Mouse (Mus musculus): Measurements from ENCODE around the gene Vmn2r99.

Vmn2r99 gene

DNA sequence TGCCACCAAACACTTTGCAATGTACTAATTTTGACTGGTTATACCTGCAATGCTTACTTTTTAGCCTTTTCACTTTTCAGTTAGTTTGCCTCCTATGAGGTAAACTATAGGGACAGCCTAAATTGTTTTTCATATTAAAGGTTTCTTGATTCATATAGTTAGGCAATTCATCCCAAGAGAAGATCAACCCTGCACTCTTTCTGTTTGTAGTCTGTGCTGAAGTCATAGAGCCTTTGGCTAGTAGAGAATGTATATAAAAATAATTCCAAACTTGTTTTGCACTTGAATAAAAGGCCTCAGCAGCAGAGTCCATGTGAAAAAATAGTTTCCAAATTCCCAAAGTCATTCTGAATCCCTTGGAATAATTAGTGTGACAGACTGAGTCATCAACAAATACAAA lies at the start of gene Vmn2r99:
Gene Vmn2r99 (plus strand): TSS at position 301 of the 400 bp plus-strand sequence.
- no peak for DNase-seq (ENCODE audit: low spot score in 2 of 2)

DNA sequence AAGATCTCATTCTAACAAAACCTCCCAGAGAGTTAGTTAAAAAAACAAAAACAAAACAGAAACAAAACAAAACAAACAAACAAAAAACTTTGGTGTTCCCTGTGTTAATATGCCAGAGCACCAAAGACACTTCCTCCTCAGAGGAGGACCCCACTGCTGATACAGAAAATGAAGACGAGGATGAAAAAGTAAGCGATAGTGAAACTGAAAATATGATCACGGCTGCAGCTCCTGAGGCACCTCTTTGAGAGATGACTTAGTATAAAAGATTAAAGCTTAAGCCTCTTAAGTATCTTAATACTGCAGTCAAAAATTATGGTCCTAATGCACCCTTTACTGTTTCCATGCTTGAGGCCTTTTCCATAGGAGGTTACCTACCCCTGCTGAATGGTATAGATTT lies 75.9 kb downstream of the Vmn2r99 start:
- DNase-seq (ENCODE audit: low spot score in 2 of 2) = no peak

DNA sequence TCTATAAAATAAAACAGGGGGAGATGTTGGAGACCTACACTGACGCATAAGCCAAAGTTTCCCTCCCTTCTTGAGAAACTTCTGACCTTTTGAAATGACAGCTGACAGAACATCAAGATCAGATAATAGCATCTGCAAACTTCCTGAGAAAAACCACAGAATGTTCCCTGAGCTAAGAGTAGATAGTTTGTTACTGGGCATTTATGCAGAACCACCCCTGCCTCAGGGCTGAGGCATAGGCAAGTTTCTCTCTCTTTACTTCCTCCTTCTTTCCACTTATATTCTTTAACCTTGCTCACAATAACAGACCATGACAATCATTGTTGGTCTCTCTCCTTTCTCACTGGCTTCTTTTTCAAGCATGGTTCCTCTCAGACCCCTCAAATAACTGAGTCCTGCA lies 83.2 kb downstream of the Vmn2r99 start:
- no peak for DNase-seq (ENCODE audit: low spot score in 2 of 2)

Data from spleen, postnatal 4 days (tissue).